Mouse (Mus musculus) splenic B cell, adult 2 months (primary cell): ENCODE data around the gene Rpl21.
A peak's percentile ranks its signal among the peaks of the same experiment; 100 is the strongest.

Experiments used
- DNase-seq: peaks from one replicate; pipeline ENCODE4 v3.0.0-alpha.2; 2011; ENCODE audit warnings: low read depth, low spot score
- H3K27me3 ChIP-seq: 2 replicates; pipeline ENCODE4 v1.6.1; 2012; ENCODE audit warnings: mild to moderate bottlenecking, low read length, moderate library complexity, mixed read lengths; ENCODE audit not compliant: control insufficient read depth, poor library complexity, insufficient read depth, severe bottlenecking
- H3K36me3 ChIP-seq: 2 replicates; pipeline ENCODE4 v1.6.1; 2012; ENCODE audit warnings: mild to moderate bottlenecking, low read length, moderate library complexity, mixed read lengths; ENCODE audit not compliant: control insufficient read depth, poor library complexity, insufficient read depth, severe bottlenecking

Gene Rpl21

GRCm38 (mm10) chr5:146832769-146833448 is at the start of gene Rpl21:
TSS of gene Rpl21 (plus strand) at chr5:146832890.
- H3K27me3 ChIP-seq: no peaks in the 10 kb centered on the region
- peak; percentile 97 for DNase-seq

GRCm38 (mm10) chr5:146783300-146783699 is 49.4 kb upstream of the Rpl21 start:
- Histone ChIP-seq H3K36me3 (no peaks in the 10 kb centered on the region), H3K27me3 (no peaks in the 10 kb centered on the region)
- DNase-seq: no peak

More at GRCm38 (mm10) chr5:146832769-146833448, at the start of gene Rpl21:
- H3K36me3 ChIP-seq: peaks cover 9% of the 10 kb centered on the region

- DNase-seq: no peak
- no peaks in the 10 kb centered on the region for H3K36me3 ChIP-seq
Observed at GRCm38 (mm10) chr5:146783891-146784290, 48.8 kb upstream of the Rpl21 start.

GRCm38 (mm10) chr5:146786123-146786522 is 46.6 kb upstream of the Rpl21 start:
- DNase-seq: no peak
- Histone ChIP-seq H3K36me3 (no peaks in the 10 kb centered on the region), H3K27me3 (no peaks in the 10 kb centered on the region)

More at GRCm38 (mm10) chr5:146783891-146784290, 48.8 kb upstream of the Rpl21 start:
- H3K27me3 ChIP-seq: no peaks in the 10 kb centered on the region

- Histone ChIP-seq H3K27me3 (no peaks in the 10 kb centered on the region), H3K36me3 (no peaks in the 10 kb centered on the region)
- DNase-seq: no peak
Observed at GRCm38 (mm10) chr5:146789413-146789812, 43.3 kb upstream of the Rpl21 start.

- Histone ChIP-seq H3K36me3 (no peaks in the 10 kb centered on the region), H3K27me3 (no peaks in the 10 kb centered on the region)
- no peak for DNase-seq
Observed at GRCm38 (mm10) chr5:146790944-146791343, 41.7 kb upstream of the Rpl21 start.

GRCm38 (mm10) chr5:146792140-146792791 is 40.4 kb upstream of the Rpl21 start:
- peak; percentile 28 for DNase-seq
- Histone ChIP-seq H3K27me3 (no peaks in the 10 kb centered on the region), H3K36me3 (no peaks in the 10 kb centered on the region)

GRCm38 (mm10) chr5:146793630-146794083 is 39.0 kb upstream of the Rpl21 start:
- Histone ChIP-seq H3K36me3 (no peaks in the 10 kb centered on the region), H3K27me3 (no peaks in the 10 kb centered on the region)
- no peak for DNase-seq

GRCm38 (mm10) chr5:146794084-146794852 is 38.4 kb upstream of the Rpl21 start:
- DNase-seq: no peak

GRCm38 (mm10) chr5:146794853-146795252 is 37.8 kb upstream of the Rpl21 start, which contains the start of gene Usp12:
TSS of gene Usp12 (minus strand) at chr5:146795006.
- Histone ChIP-seq H3K36me3 (no peaks in the 10 kb centered on the region), H3K27me3 (no peaks in the 10 kb centered on the region)
- peak; percentile 97 for DNase-seq

More at GRCm38 (mm10) chr5:146794084-146794852, 38.4 kb upstream of the Rpl21 start:
- H3K27me3 ChIP-seq: no peaks in the 10 kb centered on the region
- no peaks in the 10 kb centered on the region for H3K36me3 ChIP-seq

- Histone ChIP-seq H3K36me3 (no peaks in the 10 kb centered on the region), H3K27me3 (no peaks in the 10 kb centered on the region)
- DNase-seq: no peak
Observed at GRCm38 (mm10) chr5:146795728-146796127, 37.0 kb upstream of the Rpl21 start.

GRCm38 (mm10) chr5:146798031-146798430 is 34.7 kb upstream of the Rpl21 start:
- Histone ChIP-seq H3K27me3 (no peaks in the 10 kb centered on the region), H3K36me3 (no peaks in the 10 kb centered on the region)
- no peak for DNase-seq

GRCm38 (mm10) chr5:146806004-146806430 is 26.7 kb upstream of the Rpl21 start:
- DNase-seq: peak; percentile 36
- H3K27me3 ChIP-seq: no peaks in the 10 kb centered on the region
- H3K36me3 ChIP-seq: no peaks in the 10 kb centered on the region

GRCm38 (mm10) chr5:146809951-146810350 is 22.7 kb upstream of the Rpl21 start:
- Histone ChIP-seq H3K27me3 (no peaks in the 10 kb centered on the region), H3K36me3 (no peaks in the 10 kb centered on the region)
- DNase-seq: no peak

- Histone ChIP-seq H3K27me3 (no peaks in the 10 kb centered on the region), H3K36me3 (no peaks in the 10 kb centered on the region)
- no peak for DNase-seq
Observed at GRCm38 (mm10) chr5:146812866-146813265, 19.8 kb upstream of the Rpl21 start.
